Mouse (Mus musculus) CH12.LX (cell line): Measurements from ENCODE around the gene Gnptab. TPM values are rescaled to one million over a fixed set of nuclear protein-coding genes. Genes with fewer than 3 reads are reported as not detected.
A peak's percentile ranks its signal among the peaks of the same experiment; 100 is the strongest.
"Not testable (repeated sequence)": the region's sequence is repeated elsewhere in the genome, so short reads cannot be mapped to it uniquely, and the experiment has no call there.

ENCODE experiments used
- DNase-seq: peaks from one replicate; pipeline ENCODE4 v3.0.0-alpha.2; 2013; ENCODE audit errors: extremely low read depth
- H3K27ac ChIP-seq: 2 replicates; pipeline ENCODE4 v1.5.1; 2012; ENCODE audit warnings: low read depth, mild to moderate bottlenecking, control low read depth, moderate library complexity; ENCODE audit not compliant: insufficient read depth
- H3K27me3 ChIP-seq: replicated peaks from 2 replicates; pipeline ENCODE3; 2012; ENCODE audit warnings: inconsistent platforms
- H3K36me3 ChIP-seq, 2 experiments: replicated peaks in 1 of 2; 2 replicates each; pipeline versions ENCODE3 to v1.6.1; 2012; ENCODE audit warnings: inconsistent platforms in 1 of 2, low read length in 1 of 2, mild to moderate bottlenecking in 1 of 2, mixed read lengths in 1 of 2, moderate library complexity in 1 of 2; ENCODE audit not compliant: control insufficient read depth in 1 of 2, insufficient read depth in 1 of 2
- H3K4me1 ChIP-seq, 2 experiments: 2 replicates each; pipeline ENCODE4 v1.6.1; 2012; ENCODE audit warnings: inconsistent platforms in 1 of 2, moderate library complexity in 1 of 2; ENCODE audit not compliant: insufficient read depth in 2 of 2, control insufficient read depth in 1 of 2
- H3K4me2 ChIP-seq: 2 replicates; pipeline ENCODE4 v1.6.1; 2012; ENCODE audit warnings: low read depth, mild to moderate bottlenecking, control low read depth; ENCODE audit not compliant: poor library complexity, insufficient read depth, severe bottlenecking
- H3K4me3 ChIP-seq, 3 experiments: fragments of 150-350 bp in 1 of 3; sonication (generic) in 1 of 3; replicated peaks in 1 of 3; 2 replicates each; pipeline versions ENCODE3 to v1.5.1; 2011 to 2012; ENCODE audit warnings: low read depth in 2 of 3, low read length in 2 of 3, mild to moderate bottlenecking in 2 of 3, moderate library complexity in 2 of 3, control low read depth in 1 of 3, improper control_type of control experiment in 1 of 3, inconsistent platforms in 1 of 3, mixed read lengths in 1 of 3; ENCODE audit not compliant: poor library complexity in 1 of 3
- H3K79me2 ChIP-seq: replicated peaks from 2 replicates; pipeline ENCODE4 v1.6.1; 2012; ENCODE audit warnings: mild to moderate bottlenecking, moderate library complexity; ENCODE audit not compliant: control insufficient read depth, poor library complexity, insufficient read depth, severe bottlenecking; ENCODE audit errors: extremely low read depth
- H3K9ac ChIP-seq: 2 replicates; pipeline ENCODE4 v1.6.1; 2012; ENCODE audit warnings: low read depth, mild to moderate bottlenecking, control low read depth, moderate library complexity; ENCODE audit not compliant: insufficient read depth
- H3K9me3 ChIP-seq: replicated peaks from 2 replicates; pipeline ENCODE3; 2012; ENCODE audit warnings: low read length, inconsistent platforms, mixed read lengths
- CTCF ChIP-seq, 2 experiments: IDR thresholded peaks in 1 of 2; conservative IDR thresholded peaks in 1 of 2; 2 replicates each; pipeline ENCODE4 v1.5.1; 2011 to 2012; ENCODE audit warnings: low read depth in 2 of 2, low read length in 2 of 2, improper control_type of control experiment in 1 of 2, inconsistent platforms in 1 of 2, mild to moderate bottlenecking in 1 of 2, moderate library complexity in 1 of 2
- EP300 ChIP-seq: IDR thresholded peaks from 2 replicates; pipeline ENCODE4 v1.6.1; 2011; ENCODE audit warnings: low read length, improper control_type of control experiment
- IRF4 ChIP-seq: IDR thresholded peaks from 2 replicates; pipeline ENCODE4 v1.6.1; 2014; ENCODE audit warnings: low read depth, mild to moderate bottlenecking, inconsistent platforms, low read length, improper control_type of control experiment
- JUND ChIP-seq: conservative IDR thresholded peaks from 2 replicates; pipeline ENCODE4 v1.6.1; 2011; ENCODE audit warnings: low read depth, low read length, improper control_type of control experiment
- MAFK ChIP-seq: IDR thresholded peaks from 2 replicates; pipeline ENCODE4 v1.6.1; 2011; ENCODE audit warnings: low read length, improper control_type of control experiment; ENCODE audit not compliant: insufficient replicate concordance
- MEF2A ChIP-seq: IDR thresholded peaks from 2 replicates; pipeline ENCODE4 v1.6.1; 2014; ENCODE audit warnings: low read depth, mild to moderate bottlenecking, inconsistent platforms, low read length, improper control_type of control experiment, borderline replicate concordance
- MYC ChIP-seq: IDR thresholded peaks from 2 replicates; pipeline ENCODE4 v1.6.1; 2011; ENCODE audit warnings: low read depth, mild to moderate bottlenecking, improper control_type of control experiment, low read length
- NRF1 ChIP-seq: IDR thresholded peaks from 2 replicates; pipeline ENCODE4 v1.6.1; 2014; ENCODE audit warnings: low read depth, mild to moderate bottlenecking, inconsistent platforms, low read length, improper control_type of control experiment, moderate library complexity
- POLR2A ChIP-seq: IDR thresholded peaks from 2 replicates; pipeline ENCODE4 v1.6.1; 2011; ENCODE audit warnings: low read depth, mild to moderate bottlenecking, improper control_type of control experiment, low read length
- POLR2AphosphoS2 ChIP-seq: IDR thresholded peaks from 2 replicates; pipeline ENCODE4 v1.6.1; 2011; ENCODE audit warnings: low read depth, low read length, improper control_type of control experiment
- RAD21 ChIP-seq: IDR thresholded peaks from 2 replicates; pipeline ENCODE4 v1.6.1; 2011; ENCODE audit warnings: low read depth, mild to moderate bottlenecking, low read length, improper control_type of control experiment, moderate library complexity
- RCOR1 ChIP-seq: conservative IDR thresholded peaks from 2 replicates; pipeline ENCODE4 v1.6.1; 2012; ENCODE audit warnings: low read depth, mild to moderate bottlenecking, inconsistent platforms, low read length, improper control_type of control experiment
- SIN3A ChIP-seq: IDR thresholded peaks from 2 replicates; pipeline ENCODE4 v1.6.1; 2012; ENCODE audit warnings: low read length, improper control_type of control experiment, inconsistent platforms
- SMC3 ChIP-seq: IDR thresholded peaks from 2 replicates; pipeline ENCODE4 v1.6.1; 2011; ENCODE audit warnings: low read depth, low read length, improper control_type of control experiment
- TBP ChIP-seq: conservative IDR thresholded peaks from 2 replicates; pipeline ENCODE4 v1.6.1; 2011; ENCODE audit warnings: low read depth, low read length, improper control_type of control experiment
- TCF12 ChIP-seq: IDR thresholded peaks from 2 replicates; pipeline ENCODE4 v1.6.1; 2014; ENCODE audit warnings: low read depth, mild to moderate bottlenecking, inconsistent platforms, low read length, improper control_type of control experiment
- USF1 ChIP-seq: IDR thresholded peaks from 2 replicates; pipeline ENCODE4 v1.6.1; 2014; ENCODE audit warnings: low read depth, mild to moderate bottlenecking, inconsistent platforms, low read length, improper control_type of control experiment
- USF2 ChIP-seq: conservative IDR thresholded peaks from 2 replicates; pipeline ENCODE4 v1.6.1; 2011; ENCODE audit warnings: low read depth, low read length, improper control_type of control experiment
- ZC3H11A ChIP-seq: IDR thresholded peaks from 2 replicates; pipeline ENCODE4 v1.6.1; 2012; ENCODE audit warnings: low read depth, mild to moderate bottlenecking, inconsistent platforms, low read length, improper control_type of control experiment
- ZNF384 ChIP-seq: IDR thresholded peaks from 2 replicates; pipeline ENCODE4 v1.6.1; 2012; ENCODE audit warnings: low read depth, low read length, improper control_type of control experiment, inconsistent platforms
- dilution Hi-C: fragments of 300-500 bp; cut with MboI; formaldehyde crosslinking; loops from 2 replicates; pipeline ENCODE4 v1.14.3; 2020; ENCODE audit warnings: low sequenced_read_pairs; ENCODE audit not compliant: extremely low pct_unique_long_range_greater_than_20kb, extremely low pct_ligation_motif_present
- in situ Hi-C: fragments of 300-500 bp; cut with MboI; formaldehyde crosslinking; loops from 3 replicates; pipeline ENCODE4 v1.14.3; 2019; ENCODE audit warnings: low sequenced_read_pairs, low pct_ligation_motif_present, low pct_unique_long_range_greater_than_20kb, mixed read lengths
- polyA plus RNA-seq: library from polyadenylated mRNA; unstranded; fragments of >175 nt; gene quantifications from 2 replicates; pipeline ENCODE4 v1.2.1, GENCODE M21; 2012; ENCODE audit warnings: low read depth; ENCODE audit not compliant: insufficient read length
- total RNA-seq, 2 experiments: library from RNA; depleted of rRNA; stranded (reverse); fragments of 300-350 nt in 1 of 2; fragments of >200 nt in 1 of 2; gene quantifications; 2 replicates each; pipeline ENCODE4 v1.2.3; 2012 to 2014

Gene Gnptab
- total and polyA plus RNA-seq, 3 experiments = 13.2 to 38.2 (median 18.0) TPM

DNA sequence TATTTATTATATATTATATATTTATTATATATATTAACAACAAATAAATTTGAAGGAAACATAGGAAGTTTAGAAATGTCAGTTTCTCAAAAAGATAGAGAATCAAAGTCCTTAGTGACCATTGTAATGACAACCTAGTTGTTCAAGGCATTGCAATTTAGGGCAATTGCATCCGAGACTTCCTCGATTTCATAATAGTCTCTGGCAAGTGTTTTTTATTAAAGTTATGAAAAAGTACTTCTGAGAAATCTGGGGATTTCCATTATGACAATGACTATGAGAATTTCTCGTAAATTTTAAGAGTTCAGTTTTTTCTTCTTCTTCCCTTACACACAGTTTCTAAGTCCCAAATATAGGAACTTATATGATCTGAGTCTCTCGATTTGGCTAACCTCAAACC lies 6.5 kb upstream of the Gnptab start:
- no peaks in the 10 kb centered on the region for H3K9me3 ChIP-seq
- in situ Hi-C loops = loop anchor here (25.0 kb wide), 1 partner anchor 215 kb away; no protein-coding TSS in a partner anchor
- dilution Hi-C loops = no loop called here
- TF ChIP-seq TCF12 (no peak), POLR2A (no peak)
- TF ChIP-seq, all 38 proteins: peak for 0
- H3K27me3 ChIP-seq = no peaks in the 10 kb centered on the region
- H3K79me2 ChIP-seq = no peaks in the 10 kb centered on the region
- H3K9ac ChIP-seq = no peak overlapping the region
- H3K4me1 ChIP-seq = peaks cover 3 to 12% of the 10 kb centered on the region in 2 experiments; a peak in 1 of 4 replicates
- no peak overlapping the region for H3K27ac ChIP-seq
- no peak for DNase-seq
- H3K36me3 ChIP-seq = no peaks in the 10 kb centered on the region
- no peak overlapping the region for H3K4me3 ChIP-seq
- no peak overlapping the region for H3K4me2 ChIP-seq

DNA sequence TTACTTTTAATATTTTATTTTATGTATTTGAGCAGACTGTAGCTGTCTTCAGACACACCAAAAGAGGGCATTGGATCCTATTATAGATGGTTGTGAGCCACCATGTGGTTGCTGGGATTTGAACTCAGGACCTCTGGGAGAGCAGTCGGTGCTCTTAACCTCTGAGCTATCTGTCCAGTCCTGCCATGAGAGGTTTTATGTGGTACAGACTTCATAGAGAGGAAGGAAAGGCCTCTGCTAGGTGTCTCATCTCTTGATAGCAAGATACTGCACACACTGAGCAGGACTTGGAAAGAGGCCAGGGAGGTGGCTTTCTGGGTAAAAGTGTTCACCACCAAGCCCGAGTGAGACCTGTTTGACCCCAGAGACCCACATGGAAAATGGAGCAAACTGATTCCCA lies 6.0 kb upstream of the Gnptab start:
- DNase-seq, H3K9me3 ChIP-seq, dilution Hi-C loops, H3K4me3 ChIP-seq, H3K4me2 ChIP-seq, H3K79me2 ChIP-seq, H3K27me3 ChIP-seq, H3K36me3 ChIP-seq, H3K9ac ChIP-seq, H3K27ac ChIP-seq: not testable (repeated sequence)
- in situ Hi-C loops = loop anchor here (25.0 kb wide), 1 partner anchor 214 kb away; no protein-coding TSS in a partner anchor
- peaks cover 3 to 15% of the 10 kb centered on the region in 2 experiments; a peak in 1 of 4 replicates for H3K4me1 ChIP-seq
- 0 out of 2 replicates have a peak, but pooled peaks have one; percentile 51 for TF ChIP-seq TBP

DNA sequence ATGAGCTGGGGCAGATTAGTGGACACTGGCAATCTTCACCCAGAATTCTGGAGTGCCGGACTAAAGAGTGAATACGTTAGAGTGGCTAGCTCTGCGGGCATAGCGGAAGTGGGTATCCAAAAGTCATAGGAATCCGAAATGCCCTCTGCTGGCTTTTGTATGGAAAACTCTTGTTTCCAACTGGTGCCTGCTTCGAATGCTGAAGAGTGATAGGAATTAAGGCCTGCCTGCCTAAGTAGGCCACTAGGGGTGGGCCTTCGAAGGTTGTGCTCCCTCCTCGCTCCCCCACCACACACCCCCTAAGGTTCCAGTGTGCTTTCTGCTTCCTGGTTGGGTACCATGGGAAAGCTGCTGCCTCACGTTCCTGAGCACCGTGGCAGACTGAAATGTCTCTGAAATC lies 3.9 kb upstream of the Gnptab start:
- Histone ChIP-seq H3K9ac (no peak overlapping the region), H3K79me2 (peaks cover 4% of the 10 kb centered on the region), H3K27me3 (no peaks in the 10 kb centered on the region), H3K4me1 (peaks cover 2 to 17% of the 10 kb centered on the region in 2 experiments; a peak in 2 of 4 replicates), H3K4me2 (no peak overlapping the region), H3K36me3 (no peaks in the 10 kb centered on the region), H3K9me3 (no peaks in the 10 kb centered on the region), H3K4me3 (no peak overlapping the region), H3K27ac (no peak overlapping the region)
- DNase-seq = no peak
- TF ChIP-seq IRF4 = no peak
- TF ChIP-seq CTCF (conservative IDR thresholded peaks at IDR 0.05 in 1 of 2, IDR thresholded peaks at IDR 0.05 in 1 of 2; ENCODE audit: low read depth in 2 of 2, low read length in 2 of 2) = no peak
- TF ChIP-seq TBP = no peak
- TF ChIP-seq EP300 = no peak
- no peak for TF ChIP-seq ZNF384
- in situ Hi-C loops = loop anchor here (25.0 kb wide), 1 partner anchor 212 kb away; no protein-coding TSS in a partner anchor
- dilution Hi-C loops = no loop called here

DNA sequence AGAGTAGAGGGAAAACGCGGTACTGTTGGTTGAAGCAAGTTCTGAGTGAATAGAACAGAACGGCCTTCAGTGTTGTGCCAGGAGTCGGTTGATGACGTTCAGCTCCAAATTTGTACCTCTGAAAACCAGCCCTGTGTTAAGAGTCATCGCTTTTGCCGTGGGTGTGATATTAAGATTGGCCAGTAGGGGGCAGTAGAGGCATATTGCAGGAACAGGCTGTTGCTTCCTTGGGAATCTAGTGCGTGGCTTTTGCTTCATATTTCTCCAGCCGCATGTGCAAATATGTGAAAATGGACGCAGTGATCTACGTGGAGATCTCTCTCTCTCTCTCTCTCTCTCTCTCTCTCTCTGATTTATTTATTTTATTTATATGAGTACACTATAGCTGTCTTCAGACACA lies 2.2 kb upstream of the Gnptab start:
- no peaks in the 10 kb centered on the region for H3K36me3 ChIP-seq
- no peaks in the 10 kb centered on the region for H3K9me3 ChIP-seq
- no peak overlapping the region for H3K27ac ChIP-seq
- dilution Hi-C loops (no loop called here), in situ Hi-C loops (no loop called here)
- DNase-seq = peak; percentile 86
- H3K9ac ChIP-seq = no peak overlapping the region
- 0 out of 2 replicates have a peak overlapping the region, but pooled peaks have one; percentile 19 for H3K4me2 ChIP-seq
- peaks cover 8 to 30% of the 10 kb centered on the region in 2 experiments for H3K4me1 ChIP-seq
- no peak overlapping the region for H3K4me3 ChIP-seq
- no peaks in the 10 kb centered on the region for H3K27me3 ChIP-seq
- H3K79me2 ChIP-seq = peaks cover 22% of the 10 kb centered on the region
- TF ChIP-seq USF1 = no peak
- no peak for TF ChIP-seq EP300
- TF ChIP-seq MAFK = no peak
- no peak for TF ChIP-seq NRF1
- TF ChIP-seq SIN3A = no peak
- no peak for TF ChIP-seq USF2
- peak; percentile 62; the same call in 1 of the 2 replicates for TF ChIP-seq JUND
- no peak for TF ChIP-seq POLR2AphosphoS2
- peak; percentile 82 for TF ChIP-seq SMC3
- peak; percentile 93 for TF ChIP-seq RAD21
- peak; percentile 74; the same call in 1 of the 2 replicates for TF ChIP-seq MYC
- no peak for TF ChIP-seq RCOR1
- peak; percentile 75 for TF ChIP-seq MEF2A
- peak; percentile 44; the same call in 1 of the 2 replicates for TF ChIP-seq ZC3H11A
